Mouse (Mus musculus) bone marrow macrophage, adult 2 months (primary cell): ENCODE data around the gene Prune1.

Source experiments
- CTCF ChIP-seq: IDR thresholded peaks from 2 replicates; pipeline ENCODE4 v1.5.1; 2012; ENCODE audit warnings: low read depth, mild to moderate bottlenecking, low read length, moderate library complexity
- POLR2A ChIP-seq: IDR thresholded peaks from 2 replicates; pipeline ENCODE4 v1.6.1; 2012; ENCODE audit warnings: mild to moderate bottlenecking, low read depth, low read length, borderline replicate concordance

DNA sequence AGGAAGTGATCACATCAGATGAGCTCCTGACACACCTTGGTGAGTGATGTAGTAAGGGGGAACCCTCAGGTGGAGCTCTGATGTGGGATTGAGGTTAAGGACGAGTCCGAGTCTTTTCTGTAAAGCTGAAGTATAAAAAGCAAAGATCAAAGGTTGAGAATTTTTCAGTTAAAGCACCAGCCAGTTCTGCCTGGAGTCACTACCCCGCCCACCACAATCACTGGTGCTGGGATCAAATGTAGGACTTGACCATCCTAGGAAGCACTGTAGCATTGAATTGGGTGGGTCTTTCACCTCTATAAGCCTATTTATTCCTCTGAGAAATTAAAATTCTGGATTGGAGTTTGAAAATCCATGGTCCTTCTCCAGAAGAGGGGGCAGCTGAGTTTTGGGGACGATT is 9.2 kb upstream of the Prune1 start:
- TF ChIP-seq POLR2A (no peak), CTCF (no peak)
